Mouse (Mus musculus): ENCODE data around the gene Nudt10. TPM values are rescaled to one million over a fixed set of nuclear protein-coding genes. Genes with fewer than 3 reads are reported as not detected.
A peak's percentile ranks its signal among the peaks of the same experiment; 100 is the strongest.
"Not testable (repeated sequence)": the region's sequence is repeated elsewhere in the genome, so short reads cannot be mapped to it uniquely, and the experiment has no call there.

The Nudt10 gene
- total RNA-seq (2014; rRNA removed) (61.2 and 66.7 TPM in 2 replicates), polyA plus RNA-seq (2015; fragmentation: Nextera tagmentation; extraction: Ambion mirVana) (47.1 and 48.6 TPM in 2 replicates)

DNA sequence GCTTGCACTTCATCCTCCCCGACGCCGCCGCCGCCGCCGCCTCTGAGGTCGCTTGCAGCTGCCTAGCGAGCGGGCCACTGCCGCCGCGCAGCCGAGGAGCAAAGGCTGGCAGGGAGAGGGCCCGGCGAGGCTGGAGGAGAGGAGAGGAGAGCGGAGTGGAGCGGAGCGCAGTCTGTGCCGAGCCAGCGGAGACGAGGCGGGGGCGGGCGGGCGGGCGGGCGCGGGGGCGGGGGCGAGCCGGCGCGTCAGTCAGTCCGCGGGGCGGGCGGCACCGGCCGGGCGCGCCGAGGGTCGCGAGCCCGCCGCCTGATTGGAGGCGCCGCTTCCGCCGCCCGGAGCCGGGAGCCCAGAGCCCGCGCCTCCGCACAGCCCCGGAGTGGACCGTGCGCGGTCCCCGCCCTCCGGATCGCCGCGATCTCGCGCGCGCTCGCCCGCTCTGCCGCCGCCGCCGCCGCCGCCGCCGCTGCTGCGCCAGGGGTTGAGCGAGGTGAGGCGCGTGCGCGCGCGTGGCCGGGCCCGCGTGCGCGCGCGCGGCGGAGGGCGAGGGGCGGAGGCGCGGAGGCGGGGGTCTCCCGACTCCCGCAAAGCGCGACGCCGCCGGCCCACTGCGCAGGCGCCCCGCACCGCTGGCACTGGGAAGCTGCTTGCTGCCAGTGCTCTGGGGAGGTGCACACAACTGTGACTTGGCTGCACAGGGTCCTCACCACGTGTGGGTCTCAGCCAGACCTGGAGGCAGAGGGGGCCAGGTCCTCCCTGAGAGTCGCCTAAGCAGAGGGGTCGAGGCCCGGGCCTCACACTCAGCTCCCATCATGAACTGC, at the start of gene Nudt10:
Nudt10 (minus strand) TSS at position 193 of the 818 bp plus-strand sequence.
- not testable (repeated sequence) for H3K4me1 ChIP-seq (ENCODE audit: insufficient read depth); H3K36me3 ChIP-seq (ENCODE audit: insufficient read depth); H3K9ac ChIP-seq; DNase-seq; H3K27me3 ChIP-seq (ENCODE audit: insufficient read depth, low read length); H3K27ac ChIP-seq (ENCODE audit: low read depth, low read length); H3K9me3 ChIP-seq (ENCODE audit: low read length)
- 20% methylated on average over 3 of the region's 116 CpGs for WGBS
- Histone ChIP-seq H3K4me3 (ENCODE audit: low read depth, low read length) (peak within 1 kb of the TSS; percentile 35), H3K4me2 (ENCODE audit: low read depth) (peak within 1 kb of the TSS; percentile 46)
- ATAC-seq = peak; percentile 89

DNA sequence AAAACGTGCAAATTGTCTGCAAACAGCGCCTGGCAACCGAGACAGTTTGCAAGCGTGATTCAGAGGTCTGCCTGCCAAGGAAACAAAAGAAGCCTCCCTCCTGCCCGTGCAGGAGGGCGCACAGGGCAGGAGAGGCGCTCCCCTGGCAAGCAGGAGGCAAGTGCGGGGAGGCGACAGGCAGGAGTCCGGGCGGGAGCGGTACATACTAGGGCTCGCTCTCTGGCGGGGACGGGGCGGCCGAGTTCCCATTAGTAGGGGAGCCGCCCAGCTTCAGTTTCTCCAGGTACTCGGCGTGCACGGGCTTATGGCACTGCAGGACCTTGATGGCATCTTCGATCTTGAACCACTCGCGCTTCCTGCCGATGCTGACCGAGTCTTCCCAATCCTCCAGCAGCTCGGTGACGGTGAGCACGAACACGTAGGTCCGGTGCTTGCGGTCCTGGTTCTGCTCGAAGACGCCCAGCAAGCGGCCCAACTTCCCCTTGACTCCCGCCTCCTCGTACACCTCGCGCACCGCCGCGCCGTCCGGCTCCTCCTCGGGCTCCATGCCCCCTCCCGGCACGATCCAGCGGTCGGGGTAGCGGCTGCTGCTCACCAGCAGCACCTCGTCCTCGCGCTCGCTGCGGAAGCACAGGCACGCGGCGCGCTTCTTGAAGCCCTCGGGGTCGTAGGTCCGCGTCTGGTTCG, 536 bp downstream of the Nudt10 start:
- WGBS = 10% methylated on average over 9 of the region's 64 CpGs
- Histone ChIP-seq H3K4me2 (ENCODE audit: low read depth) (peak overlapping the region; percentile 46; the same call in 1 of the 2 replicates), H3K4me3 (ENCODE audit: low read depth, low read length) (peak overlapping the region; percentile 35)
- not testable (repeated sequence) for H3K4me1 ChIP-seq (ENCODE audit: insufficient read depth); H3K27me3 ChIP-seq (ENCODE audit: insufficient read depth, low read length); H3K9ac ChIP-seq; H3K27ac ChIP-seq (ENCODE audit: low read depth, low read length); H3K36me3 ChIP-seq (ENCODE audit: insufficient read depth); H3K9me3 ChIP-seq (ENCODE audit: low read length)
- ATAC-seq = peak; percentile 59
- DNase-seq = peak; percentile 0

DNA sequence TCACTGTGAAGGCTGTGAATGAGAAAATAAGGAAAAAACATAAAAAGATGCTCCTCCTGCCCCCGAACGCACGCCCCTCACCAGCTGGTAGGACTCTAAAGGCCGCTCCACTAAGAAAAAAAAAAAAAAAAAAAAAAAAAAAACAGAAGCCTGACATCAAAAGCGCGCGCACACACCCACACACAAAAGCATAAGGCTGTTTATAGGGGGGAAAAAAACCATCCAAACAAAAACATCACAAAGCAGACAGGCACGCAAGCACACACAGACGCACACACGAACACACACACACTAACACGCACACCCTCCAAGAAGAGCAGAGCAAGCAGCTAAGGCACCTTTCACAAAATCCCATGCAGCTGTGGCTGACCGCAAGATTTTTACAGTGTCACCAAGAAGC, 1.1 kb downstream of the Nudt10 start:
- peak overlapping the region; percentile 28; the same call in 1 of the 2 replicates for H3K9ac ChIP-seq
- DNase-seq = peak; percentile 24
- WGBS = 24% methylated on average over 11 of the region's 12 CpGs

More for the DNA sequence above, 1.1 kb downstream of the Nudt10 start:
- Histone ChIP-seq H3K4me3 (ENCODE audit: low read depth, low read length) (peak overlapping the region; percentile 35), H3K9me3 (ENCODE audit: low read length) (no peaks in the 10 kb centered on the region), H3K4me1 (ENCODE audit: insufficient read depth) (no peaks in the 10 kb centered on the region), H3K27me3 (ENCODE audit: insufficient read depth, low read length) (no peaks in the 10 kb centered on the region), H3K4me2 (ENCODE audit: low read depth) (peak overlapping the region; percentile 46), H3K36me3 (ENCODE audit: insufficient read depth) (no peaks in the 10 kb centered on the region), H3K27ac (ENCODE audit: low read depth, low read length) (no peak overlapping the region)
- ATAC-seq = no peak
- TF ChIP-seq CTCF (IDR thresholded peaks at IDR 0.05; ENCODE audit: low read depth) = no peak

Other genes starting within 250 kb of the Nudt10 start
- 74.3 and 86.4 TPM in 2 replicates for gene Nudt11, start 125.6 kb downstream of the Nudt10 start, total RNA-seq (2014; rRNA removed)
- gene Nudt11, start 125.6 kb downstream of the Nudt10 start, polyA plus RNA-seq (2015; fragmentation: Nextera tagmentation; extraction: Ambion mirVana) = 23.4 and 25.5 TPM in 2 replicates
- gene AU022751, start 89.6 kb downstream of the Nudt10 start, total RNA-seq (2014; rRNA removed) = 0.62 and 0.95 TPM in 2 replicates
- not detected in 2 replicates for gene AU022751, start 89.6 kb downstream of the Nudt10 start, polyA plus RNA-seq (2015; fragmentation: Nextera tagmentation; extraction: Ambion mirVana)
- gene Bmp15, start 147.7 kb upstream of the Nudt10 start, total RNA-seq (2014; rRNA removed) = 0.23 and 0.71 TPM in 2 replicates
- gene Bmp15, start 147.7 kb upstream of the Nudt10 start, polyA plus RNA-seq (2015; fragmentation: Nextera tagmentation; extraction: Ambion mirVana) = 0.25 and 0.33 TPM in 2 replicates
- 3.6 and 4.0 TPM in 2 replicates for gene Shroom4, start 226.8 kb upstream of the Nudt10 start, total RNA-seq (2014; rRNA removed)
- gene Shroom4, start 226.8 kb upstream of the Nudt10 start, polyA plus RNA-seq (2015; fragmentation: Nextera tagmentation; extraction: Ambion mirVana) = 0.39 and 0.56 TPM in 2 replicates

All from forebrain, postnatal 0 days (tissue).